Mouse (Mus musculus): ENCODE results near the gene Ttpal.
A peak's percentile ranks its signal among the peaks of the same experiment; 100 is the strongest.

The Ttpal gene

DNA sequence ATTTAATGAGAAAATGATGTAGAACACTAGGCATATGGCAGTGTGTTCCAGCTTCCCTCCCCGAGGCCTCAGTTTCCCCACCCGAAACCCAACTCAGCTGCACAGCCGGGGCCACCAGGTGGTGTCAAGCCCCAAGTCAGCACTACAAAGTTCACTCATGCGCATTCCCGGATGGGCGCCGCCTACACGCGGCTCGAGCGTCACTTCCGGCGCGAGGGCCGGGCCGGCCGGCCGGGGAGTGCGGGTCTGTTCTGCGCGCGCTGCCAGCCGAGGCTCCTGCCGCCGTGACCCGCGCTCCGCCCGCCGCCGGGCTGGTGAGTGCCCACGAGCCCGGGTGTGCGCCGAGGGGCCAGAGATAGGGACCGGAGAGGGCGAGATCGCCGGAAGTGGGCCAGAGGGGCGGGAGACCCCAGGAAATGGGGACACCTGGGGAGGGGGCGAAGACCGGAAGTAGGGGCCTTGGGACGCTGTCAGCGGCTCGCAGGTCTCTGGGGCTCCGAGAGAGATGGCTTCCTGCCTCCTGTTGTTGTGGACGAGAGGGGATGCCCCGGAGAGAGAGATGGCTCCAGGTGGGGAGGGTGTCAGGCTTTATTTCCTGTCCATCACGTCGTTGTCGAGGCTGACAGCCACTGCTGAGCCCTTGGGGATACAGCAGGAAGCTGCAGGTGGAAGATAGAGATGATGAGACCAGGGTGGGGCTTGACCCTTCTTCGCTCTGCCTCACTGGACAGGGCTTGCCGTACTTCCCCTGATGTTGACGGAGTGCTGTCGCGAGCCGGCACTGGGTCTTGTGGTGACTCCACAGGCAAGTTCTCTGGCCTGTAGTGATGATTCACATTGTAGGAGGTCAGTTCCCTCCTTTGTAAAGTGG, at the start of gene Ttpal:
TSS of gene Ttpal (plus strand) at position 214 of the 871 bp plus-strand sequence.
- DNase-seq (ENCODE audit: low read depth, low spot score): peak; percentile 93

- DNase-seq (ENCODE audit: low read depth, low spot score): no peak
Observed at GRCm38 (mm10) chr2:163552518-163552929, 49.6 kb upstream of the Ttpal start.

- no peak for DNase-seq (ENCODE audit: low read depth, low spot score)
Observed at GRCm38 (mm10) chr2:163554425-163554982, 47.6 kb upstream of the Ttpal start.

- DNase-seq (ENCODE audit: low read depth, low spot score): no peak
Observed at GRCm38 (mm10) chr2:163554996-163555395, 47.1 kb upstream of the Ttpal start.

DNA sequence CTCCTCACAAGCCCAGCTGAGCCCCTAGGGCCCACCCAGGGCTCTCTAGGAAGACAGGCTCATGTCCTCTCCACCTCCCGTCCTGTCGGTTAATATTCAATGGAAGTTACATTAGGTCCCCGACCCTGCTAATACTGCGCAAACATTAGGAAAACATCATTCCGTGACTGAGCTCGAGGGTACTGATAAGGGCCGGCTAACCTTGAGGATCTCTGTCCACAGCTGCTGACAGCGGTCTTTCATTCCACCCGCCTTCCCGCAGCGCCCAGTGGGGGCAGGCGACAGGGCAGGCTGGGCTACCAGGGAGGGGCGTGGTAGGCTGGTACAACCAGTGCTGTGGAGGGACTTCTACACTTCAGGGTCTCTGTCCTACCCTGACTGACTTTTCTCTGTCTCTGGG, 46.7 kb upstream of the Ttpal start:
- DNase-seq (ENCODE audit: low read depth, low spot score): no peak

DNA sequence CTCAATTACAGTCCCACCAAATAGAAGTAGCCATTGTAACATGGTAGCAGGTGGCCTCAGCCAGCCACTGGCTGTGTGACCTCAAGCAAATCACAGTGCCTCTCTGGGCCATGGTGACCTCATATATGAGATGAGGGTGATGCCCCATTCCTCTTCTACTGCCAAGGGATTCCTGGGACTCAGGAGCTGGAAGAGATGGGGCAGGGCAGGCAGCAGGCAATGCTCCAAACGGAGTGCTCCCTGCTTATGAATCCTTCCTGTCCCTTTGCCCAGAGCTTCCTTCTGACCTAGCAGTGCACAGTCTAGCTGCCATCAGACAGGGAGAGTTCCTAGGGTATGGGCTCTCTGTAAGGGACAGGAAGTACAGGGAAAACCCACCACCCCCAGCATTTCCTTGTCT, 43.6 kb upstream of the Ttpal start:
- no peak for DNase-seq (ENCODE audit: low read depth, low spot score)

DNA sequence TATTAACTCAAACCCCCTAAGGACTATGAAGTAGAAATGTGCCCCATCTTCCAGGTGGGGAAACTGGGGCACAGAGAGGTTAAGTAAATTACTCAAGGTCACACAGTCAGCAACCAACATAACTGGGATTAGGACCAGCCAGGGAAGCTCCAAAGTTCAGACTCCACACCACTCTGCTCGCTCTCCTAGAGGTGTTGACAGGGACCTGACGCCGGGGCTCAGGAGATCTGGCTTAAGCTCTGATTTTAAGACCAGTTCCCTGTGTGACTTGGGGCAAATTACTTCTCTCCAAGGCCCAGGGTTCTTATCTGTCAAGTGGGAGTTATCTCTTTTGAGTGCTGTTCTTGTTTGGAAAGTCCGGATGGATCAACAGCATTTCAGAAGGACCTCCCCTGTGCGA, 42.9 kb upstream of the Ttpal start:
- no peak for DNase-seq (ENCODE audit: low read depth, low spot score)

GRCm38 (mm10) chr2:163560247-163560646, 41.9 kb upstream of the Ttpal start:
- DNase-seq (ENCODE audit: low read depth, low spot score): no peak

- DNase-seq (ENCODE audit: low read depth, low spot score): no peak
Observed at GRCm38 (mm10) chr2:163561258-163561948, 40.7 kb upstream of the Ttpal start.

- no peak for DNase-seq (ENCODE audit: low read depth, low spot score)
Observed at GRCm38 (mm10) chr2:163564646-163565045, 37.5 kb upstream of the Ttpal start.

DNA sequence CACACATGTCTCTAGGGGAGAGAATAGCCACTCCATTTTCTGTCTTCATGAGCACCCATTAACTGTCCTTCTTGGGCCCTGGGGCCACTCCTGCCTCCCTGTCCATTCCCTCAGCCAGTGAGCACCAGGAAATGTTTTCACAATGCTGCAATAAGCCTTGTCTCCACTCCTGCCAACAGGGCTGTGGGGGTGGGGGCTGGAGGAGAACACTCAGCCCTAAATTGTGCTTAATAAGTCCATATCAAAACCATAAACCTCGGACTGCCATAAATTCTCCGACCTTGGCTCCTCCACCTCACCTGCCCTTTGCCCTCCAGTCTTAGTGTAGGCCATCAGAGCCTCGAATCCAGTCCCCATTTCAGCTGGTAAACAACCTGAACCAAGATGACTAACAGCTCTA, 27.8 kb upstream of the Ttpal start:
- DNase-seq (ENCODE audit: low read depth, low spot score): no peak

DNA sequence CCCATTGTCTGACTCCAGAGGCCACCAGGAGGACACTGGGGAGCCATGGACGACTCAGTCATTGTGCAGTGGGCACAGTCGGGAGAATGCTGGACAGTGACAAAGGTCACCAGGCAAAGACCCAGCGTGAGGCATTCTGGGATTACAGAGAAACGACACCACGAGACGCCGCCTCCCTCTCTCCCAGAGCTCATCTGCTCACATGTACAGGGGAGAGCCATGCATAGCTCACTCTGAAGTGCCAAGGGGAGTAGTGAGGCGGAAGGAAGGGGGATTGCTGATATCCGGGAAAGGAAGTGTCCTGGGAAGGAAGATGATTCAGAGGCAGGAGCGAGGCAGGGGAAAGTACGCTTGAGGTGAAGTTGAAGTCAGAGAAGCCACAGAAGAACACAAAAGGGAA, 26.9 kb upstream of the Ttpal start:
- DNase-seq (ENCODE audit: low read depth, low spot score): no peak

GRCm38 (mm10) chr2:163577986-163578385, 24.1 kb upstream of the Ttpal start:
- no peak for DNase-seq (ENCODE audit: low read depth, low spot score)

DNA sequence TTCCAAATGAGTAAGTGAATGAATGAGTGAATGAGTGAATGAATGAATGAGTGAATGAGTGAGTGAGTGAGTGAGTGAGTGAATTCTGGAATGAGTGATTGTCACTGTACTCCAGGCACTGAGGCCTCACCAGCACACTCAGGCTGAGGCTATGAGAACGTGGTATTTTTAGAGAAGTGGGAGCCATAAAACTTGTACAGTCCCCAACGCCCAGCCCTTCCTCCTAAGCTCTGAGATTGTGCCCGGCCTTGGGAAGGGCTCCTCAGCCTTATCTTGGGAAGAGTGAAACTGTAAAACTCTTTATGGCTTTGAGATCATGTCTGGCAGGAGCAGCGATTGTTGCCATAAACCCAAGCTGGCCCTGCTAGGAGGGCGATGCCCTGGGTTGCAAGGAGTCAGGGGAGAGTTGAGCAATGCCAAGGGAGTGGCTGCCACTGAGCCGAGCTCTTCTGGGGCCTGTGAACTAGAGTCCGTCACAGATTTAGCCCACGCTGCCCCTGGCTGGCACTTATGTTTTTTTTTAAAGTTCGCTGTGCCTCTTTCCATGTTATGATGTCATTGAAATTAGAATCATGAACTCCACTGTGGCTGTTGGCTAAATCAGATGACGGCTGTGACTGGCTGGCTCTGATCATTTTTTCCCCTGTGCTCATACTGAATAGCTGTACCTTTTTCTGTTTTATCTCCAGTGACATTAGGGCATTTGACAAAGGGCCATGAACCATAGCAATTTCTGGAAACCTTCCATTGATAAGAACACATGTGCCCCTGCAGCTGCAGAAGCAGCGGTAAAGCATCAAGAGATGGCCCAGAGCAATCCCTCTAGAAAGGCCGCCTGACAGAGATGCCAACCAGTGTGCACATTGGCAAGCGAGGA, 21.8 kb upstream of the Ttpal start:
- DNase-seq (ENCODE audit: low read depth, low spot score): no peak

DNA sequence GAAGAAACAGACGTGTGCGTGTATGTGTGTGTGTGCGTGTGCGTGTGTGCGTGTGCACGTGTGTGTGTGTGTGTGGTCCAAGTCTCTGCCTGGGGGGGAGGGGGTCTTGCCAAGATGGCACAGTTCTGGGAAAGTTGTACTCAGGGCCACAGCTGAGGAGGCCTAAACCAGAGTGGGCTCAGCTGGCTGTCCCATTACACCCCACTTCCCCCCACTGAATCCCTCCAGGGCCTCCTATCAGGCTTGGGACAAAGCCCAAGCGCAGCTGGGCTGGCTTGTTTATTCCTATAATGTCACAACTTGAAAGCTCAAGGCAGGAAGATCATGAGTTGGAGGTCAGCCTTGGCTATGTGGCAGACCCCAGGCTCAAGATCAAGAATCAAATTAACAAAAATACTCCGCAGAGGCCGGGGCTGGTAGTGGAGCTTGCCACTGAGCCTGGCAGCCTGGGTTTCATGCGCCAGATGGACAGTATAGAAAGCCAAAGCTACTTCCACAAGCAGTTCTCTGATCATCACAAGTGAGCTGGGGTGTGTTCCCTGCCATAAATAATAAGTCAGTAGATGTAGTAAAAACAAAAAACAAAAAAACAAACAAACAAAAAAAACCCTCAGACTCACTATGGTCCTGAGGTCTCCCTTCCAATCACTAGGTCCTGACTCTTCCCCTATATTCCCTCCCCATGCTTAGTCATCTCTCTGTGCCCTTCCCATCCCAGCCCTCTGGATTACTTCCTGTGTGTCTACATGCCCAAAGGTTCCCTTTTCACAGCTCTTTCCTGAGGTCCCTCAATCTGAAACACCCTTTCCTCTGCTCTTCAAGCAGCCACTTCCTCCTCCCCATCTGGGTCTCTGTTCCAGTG, 18.7 kb upstream of the Ttpal start:
- no peak for DNase-seq (ENCODE audit: low read depth, low spot score)

DNA sequence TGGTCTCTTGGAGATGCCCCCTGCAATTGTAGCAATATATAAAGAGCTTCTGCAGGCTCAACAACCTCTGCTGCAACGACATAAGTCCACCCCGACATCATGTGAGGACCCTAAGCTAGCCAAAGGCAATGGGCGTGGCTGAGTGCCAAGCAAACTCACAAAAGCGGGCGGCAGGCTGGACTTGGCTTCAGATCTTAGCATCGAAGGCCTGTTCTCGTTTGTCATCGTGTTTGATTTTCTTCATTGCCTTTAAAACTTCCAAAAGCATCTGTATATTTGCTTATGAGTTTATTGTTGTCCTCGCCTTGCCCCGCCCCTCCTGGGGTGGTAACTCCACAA, 18.1 kb upstream of the Ttpal start:
- no peak for DNase-seq (ENCODE audit: low read depth, low spot score)

- DNase-seq (ENCODE audit: low read depth, low spot score): peak; percentile 50
Observed at GRCm38 (mm10) chr2:163586384-163587261, 15.5 kb upstream of the Ttpal start.

- no peak for DNase-seq (ENCODE audit: low read depth, low spot score)
Observed at GRCm38 (mm10) chr2:163587506-163587905, 14.6 kb upstream of the Ttpal start.

- DNase-seq (ENCODE audit: low read depth, low spot score): no peak
Observed at GRCm38 (mm10) chr2:163590211-163590610, 11.9 kb upstream of the Ttpal start.

DNA sequence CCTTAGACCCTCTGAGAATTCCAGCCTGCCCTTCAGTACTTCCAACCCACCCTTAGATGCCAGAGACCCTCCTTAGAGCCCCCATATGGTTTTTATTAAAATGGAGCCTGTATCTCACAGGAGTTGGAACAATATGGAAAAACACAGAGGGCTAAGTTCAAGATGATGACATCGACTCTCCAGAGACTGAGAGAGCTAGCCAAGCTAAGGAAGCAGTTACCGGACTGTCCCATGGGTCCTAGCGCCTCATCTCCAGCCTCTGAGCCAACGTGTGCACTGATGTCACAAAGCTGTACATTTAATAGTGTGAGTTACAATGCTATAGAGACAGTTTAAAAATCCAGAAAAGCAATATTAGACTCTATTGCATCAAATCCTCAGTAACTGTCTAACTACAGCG, 11.1 kb upstream of the Ttpal start:
- DNase-seq (ENCODE audit: low read depth, low spot score): no peak

Data from CD4-positive helper T cell, adult 2 months (primary cell).